Mouse (Mus musculus) heart, adult 2 months (tissue): ENCODE results near the gene Rpl23. TPM values are rescaled to one million over a fixed set of nuclear protein-coding genes. Genes with fewer than 3 reads are reported as not detected.
"Not testable (repeated sequence)": the region's sequence is repeated elsewhere in the genome, so short reads cannot be mapped to it uniquely, and the experiment has no call there.

ENCODE experiments used
- DNase-seq, 2 experiments: peaks; one replicate each; pipeline ENCODE4 v3.0.0; 2021
- H3K27ac ChIP-seq: fragments of 200-600 bp; 2 replicates; pipeline ENCODE4 v1.8.1; 2022
- H3K27me3 ChIP-seq: fragments of 200-500 bp; 2 replicates; pipeline ENCODE4 v1.6.1; 2012; ENCODE audit warnings: mild to moderate bottlenecking, low read length, inconsistent platforms, mixed read lengths; ENCODE audit not compliant: control insufficient read depth, insufficient read depth
- H3K36me3 ChIP-seq: fragments of 200-500 bp; 2 replicates; pipeline ENCODE4 v1.6.1; 2012; ENCODE audit warnings: low read length, inconsistent platforms; ENCODE audit not compliant: control insufficient read depth, insufficient read depth
- H3K4me1 ChIP-seq: fragments of 200-500 bp; 2 replicates; pipeline ENCODE4 v1.6.1; 2011; ENCODE audit warnings: low read length; ENCODE audit not compliant: control insufficient read depth, insufficient read depth
- H3K4me3 ChIP-seq: fragments of 200-600 bp; 2 replicates; pipeline ENCODE4 v1.8.1; 2022
- H3K79me2 ChIP-seq: fragments of 200-500 bp; replicated peaks from 2 replicates; pipeline ENCODE4 v1.6.1; 2012; ENCODE audit warnings: mild to moderate bottlenecking, inconsistent platforms, low read length, moderate library complexity, mixed read lengths; ENCODE audit not compliant: control insufficient read depth, insufficient read depth
- H3K9ac ChIP-seq: fragments of 200-500 bp; 2 replicates; pipeline ENCODE4 v1.6.1; 2012; ENCODE audit warnings: low read depth, mild to moderate bottlenecking, control low read depth, inconsistent platforms, low read length, mixed read lengths
- CTCF ChIP-seq: fragments of 200-600 bp; IDR thresholded peaks from 2 replicates; pipeline ENCODE4 v1.8.1; 2022; ENCODE audit warnings: antibody characterized with exemption, mild to moderate bottlenecking, moderate library complexity
- EP300 ChIP-seq: fragments of 200-500 bp; IDR thresholded peaks from 2 replicates; pipeline ENCODE4 v1.6.1; 2011; ENCODE audit warnings: low read depth, low read length, control low read depth; ENCODE audit not compliant: insufficient read depth
- POLR2A ChIP-seq: fragments of 200-500 bp; IDR thresholded peaks from 2 replicates; pipeline ENCODE4 v1.6.1; 2011; ENCODE audit warnings: mild to moderate bottlenecking, low read depth, low read length, control low read depth; ENCODE audit not compliant: insufficient read depth
- WGBS: fragments of 180-500 bp; shearing (Covaris S2); methylation state at CpG from one replicate; pipeline ENCODE4 v1.1.7; 2018; 5-methylcytosine and 5-hydroxymethylcytosine counted together
- intact Hi-C: fragments of 180-260 bp; cut with DNase I; formaldehyde crosslinking; loops from one replicate; pipeline ENCODE4 v1.15.1; 2025
- polyA plus RNA-seq: library from polyadenylated mRNA; depleted of rRNA; stranded (reverse); fragments of >200 nt; gene quantifications from 2 replicates; pipeline ENCODE4 v1.2.3, GENCODE M21; 2012
- total RNA-seq, 2 experiments: library from RNA; stranded (reverse); gene quantifications; 2 replicates each; pipeline ENCODE4 v1.2.3; 2021

Rpl23 gene
- total and polyA plus RNA-seq, 3 experiments = 103 to 574 (median 509) TPM

- Histone ChIP-seq H3K9ac (no peak overlapping the region), H3K4me3 (no peak overlapping the region), H3K27ac (no peak overlapping the region; the same call in none of the 2 replicates), H3K4me1 (peaks cover 9% of the 10 kb centered on the region), H3K27me3 (no peaks in the 10 kb centered on the region), H3K79me2 (no peaks in the 10 kb centered on the region), H3K36me3 (0 out of 2 replicates have a peak, but pooled peaks cover under 1% of the 10 kb centered on the region)
- intact Hi-C loops = no loop called here
- DNase-seq = no peak
- TF ChIP-seq POLR2A (no peak), EP300 (no peak), CTCF (no peak)
- 68% methylated on average over 8 of the region's 8 CpGs for WGBS
Measured at GRCm38 (mm10) chr11:97798083-97798435, 15.8 kb upstream of the Rpl23 start.

GRCm38 (mm10) chr11:97797369-97798082, 15.3 kb upstream of the Rpl23 start:
- Histone ChIP-seq H3K27me3 (no peaks in the 10 kb centered on the region), H3K9ac (no peak overlapping the region), H3K36me3 (no peaks in the 10 kb centered on the region), H3K4me1 (peaks cover 9% of the 10 kb centered on the region), H3K27ac (no peak overlapping the region; the same call in none of the 2 replicates), H3K79me2 (no peaks in the 10 kb centered on the region), H3K4me3 (no peak overlapping the region)
- TF ChIP-seq POLR2A = no peak
- no peak for TF ChIP-seq CTCF
- TF ChIP-seq EP300 = no peak
- intact Hi-C loops = no loop called here
- WGBS = 66% methylated on average over 15 of the region's 15 CpGs
- peak in 1 of 2 experiments; percentile 33 for DNase-seq

- no peak overlapping the region for H3K4me3 ChIP-seq
- H3K27ac ChIP-seq = no peak overlapping the region
- 10% methylated on average over 6 of the region's 6 CpGs for WGBS
- H3K79me2 ChIP-seq = no peaks in the 10 kb centered on the region
- intact Hi-C loops = no loop called here
- TF ChIP-seq EP300 = no peak
- TF ChIP-seq CTCF = peak; percentile 69
- TF ChIP-seq POLR2A = no peak
- H3K27me3 ChIP-seq = no peaks in the 10 kb centered on the region
- H3K4me1 ChIP-seq = peaks cover 7% of the 10 kb centered on the region
- no peak overlapping the region for H3K9ac ChIP-seq
- H3K36me3 ChIP-seq = no peaks in the 10 kb centered on the region
- DNase-seq = peak; percentile 68 to 84
Measured at GRCm38 (mm10) chr11:97796910-97797309, 14.7 kb upstream of the Rpl23 start.

GRCm38 (mm10) chr11:97793165-97793564, 10.9 kb upstream of the Rpl23 start:
- Histone ChIP-seq H3K9ac (no peak overlapping the region), H3K4me1 (no peaks in the 10 kb centered on the region), H3K79me2 (no peaks in the 10 kb centered on the region), H3K36me3 (no peaks in the 10 kb centered on the region), H3K27me3 (no peaks in the 10 kb centered on the region), H3K27ac (no peak overlapping the region), H3K4me3 (no peak overlapping the region)
- no peak for DNase-seq
- TF ChIP-seq POLR2A (no peak), EP300 (no peak), CTCF (peak; percentile 96)
- intact Hi-C loops = loop anchor here (1.0 to 2.0 kb wide), 2 partner anchors 91 to 194 kb away; partner anchors contain the start of genes Fbxo47 and Plxdc1
- WGBS = 10% methylated on average over 2 of the region's 2 CpGs

GRCm38 (mm10) chr11:97790778-97791438, 8.7 kb upstream of the Rpl23 start:
- H3K4me3 ChIP-seq, H3K79me2 ChIP-seq: not testable (repeated sequence)
- 71% methylated on average over 2 of the region's 2 CpGs for WGBS

GRCm38 (mm10) chr11:97789727-97790126, 7.5 kb upstream of the Rpl23 start:
- 85% methylated on average over 5 of the region's 5 CpGs for WGBS
- Histone ChIP-seq H3K27me3 (no peaks in the 10 kb centered on the region), H3K79me2 (no peaks in the 10 kb centered on the region), H3K27ac (no peak overlapping the region), H3K4me1 (no peaks in the 10 kb centered on the region), H3K36me3 (no peaks in the 10 kb centered on the region), H3K4me3 (no peak overlapping the region), H3K9ac (no peak overlapping the region)
- no peak for TF ChIP-seq CTCF
- no peak for TF ChIP-seq POLR2A
- no peak for TF ChIP-seq EP300
- no peak for DNase-seq
- intact Hi-C loops = no loop called here

More at GRCm38 (mm10) chr11:97790778-97791438, 8.7 kb upstream of the Rpl23 start:
- H3K36me3 ChIP-seq, DNase-seq, intact Hi-C loops, H3K9ac ChIP-seq, H3K4me1 ChIP-seq, H3K27me3 ChIP-seq, H3K27ac ChIP-seq: not testable (repeated sequence)
